Mouse (Mus musculus) C2C12 (cell line): ENCODE data around the gene Rpl10a. TPM values are rescaled to one million over a fixed set of nuclear protein-coding genes. Genes with fewer than 3 reads are reported as not detected.

ENCODE experiments used
- H3K27me3 ChIP-seq: one replicate; pipeline ENCODE4 v1.6.1; 2011; ENCODE audit not compliant: control insufficient read depth, insufficient read depth, insufficient read length
- H3K36me3 ChIP-seq: one replicate; pipeline ENCODE4 v1.6.1; 2011; ENCODE audit not compliant: control insufficient read depth, insufficient read depth
- H3K4me3 ChIP-seq: one replicate; pipeline ENCODE4 v1.5.1; 2011; ENCODE audit warnings: mild to moderate bottlenecking, control low read depth; ENCODE audit not compliant: poor library complexity, insufficient read depth, severe bottlenecking
- H3K79me2 ChIP-seq: one replicate; pipeline ENCODE4 v1.6.1; 2011; ENCODE audit not compliant: control insufficient read depth, insufficient read depth
- H3K79me3 ChIP-seq: one replicate; pipeline ENCODE4 v1.6.1; 2011; ENCODE audit warnings: low read depth, control low read depth
- H3ac ChIP-seq: one replicate; pipeline ENCODE3; 2011; ENCODE audit warnings: low read depth; ENCODE audit not compliant: control insufficient read depth, insufficient read length
- CEBPB ChIP-seq: IDR thresholded peaks from one replicate; pipeline ENCODE4 v1.6.1; 2011; ENCODE audit warnings: low read depth, mild to moderate bottlenecking, control low read depth, moderate library complexity
- CTCF ChIP-seq: IDR thresholded peaks from one replicate; pipeline ENCODE4 v1.5.1; 2011; ENCODE audit not compliant: control insufficient read depth, insufficient read depth, insufficient read length
- FOSL1 ChIP-seq: IDR thresholded peaks from one replicate; pipeline ENCODE4 v1.8.0; 2011; ENCODE audit warnings: mild to moderate bottlenecking, low read length; ENCODE audit not compliant: poor library complexity, insufficient read depth, severe bottlenecking
- MAX ChIP-seq: IDR thresholded peaks from one replicate; pipeline ENCODE4 v1.6.1; 2011; ENCODE audit warnings: mild to moderate bottlenecking, control low read depth
- MYOD1 ChIP-seq: IDR thresholded peaks from one replicate; pipeline ENCODE4 v1.6.1; 2011; ENCODE audit warnings: low read depth; ENCODE audit not compliant: control insufficient read depth, insufficient read length
- MYOG ChIP-seq: IDR thresholded peaks from one replicate; pipeline ENCODE4 v1.6.1; 2011; ENCODE audit not compliant: control insufficient read depth, insufficient read length; ENCODE audit errors: extremely low read depth
- USF1 ChIP-seq: IDR thresholded peaks from one replicate; pipeline ENCODE4 v1.6.1; 2011; ENCODE audit warnings: low read depth, mild to moderate bottlenecking, control low read depth, moderate library complexity
- polyA plus RNA-seq: library from polyadenylated mRNA; unstranded; fragments of >200 nt; fragmentation: generic; extraction: Trizol; gene quantifications from one replicate; pipeline ENCODE4 v1.2.1, GENCODE M21; 2012; ENCODE audit warnings: missing spikeins

Rpl10a gene
- polyA plus RNA-seq, 1 experiment: 3,499 TPM

- no peak overlapping the region for H3K4me3 ChIP-seq
Observed at GRCm38 (mm10) chr17:28361921-28362652, 33.8 kb downstream of the Rpl10a start.

GRCm38 (mm10) chr17:28362653-28363292 lies 34.5 kb downstream of the Rpl10a start:
- H3K4me3 ChIP-seq: no peak overlapping the region
- no peaks in the 10 kb centered on the region for H3K27me3 ChIP-seq
- no peaks in the 10 kb centered on the region for H3K79me2 ChIP-seq
- no peak overlapping the region for H3ac ChIP-seq
- H3K36me3 ChIP-seq: no peaks in the 10 kb centered on the region
- TF ChIP-seq MYOD1 (no peak), MAX (no peak), CEBPB (no peak), FOSL1 (no peak), USF1 (no peak), MYOG (no peak), CTCF (no peak)
- no peaks in the 10 kb centered on the region for H3K79me3 ChIP-seq

More at GRCm38 (mm10) chr17:28361921-28362652, 33.8 kb downstream of the Rpl10a start:
- no peaks in the 10 kb centered on the region for H3K79me2 ChIP-seq
- no peaks in the 10 kb centered on the region for H3K27me3 ChIP-seq
- no peaks in the 10 kb centered on the region for H3K79me3 ChIP-seq
- H3ac ChIP-seq: no peak overlapping the region
- TF ChIP-seq USF1 (no peak), CEBPB (no peak), MAX (no peak), MYOG (no peak), CTCF (no peak), FOSL1 (no peak), MYOD1 (no peak)
- H3K36me3 ChIP-seq: no peaks in the 10 kb centered on the region

GRCm38 (mm10) chr17:28363507-28363906 lies 35.2 kb downstream of the Rpl10a start:
- no peak for TF ChIP-seq MAX
- TF ChIP-seq USF1: no peak
- no peak for TF ChIP-seq CTCF
- no peak for TF ChIP-seq MYOG
- TF ChIP-seq FOSL1: no peak
- TF ChIP-seq MYOD1: no peak
- no peak for TF ChIP-seq CEBPB
- H3ac ChIP-seq: no peak overlapping the region
- no peaks in the 10 kb centered on the region for H3K27me3 ChIP-seq
- H3K36me3 ChIP-seq: no peaks in the 10 kb centered on the region
- H3K79me2 ChIP-seq: no peaks in the 10 kb centered on the region
- H3K79me3 ChIP-seq: no peaks in the 10 kb centered on the region
- H3K4me3 ChIP-seq: no peak overlapping the region

- no peaks in the 10 kb centered on the region for H3K79me3 ChIP-seq
- no peaks in the 10 kb centered on the region for H3K27me3 ChIP-seq
- no peak for TF ChIP-seq FOSL1
- TF ChIP-seq MYOG: no peak
- no peak for TF ChIP-seq USF1
- no peak for TF ChIP-seq CTCF
- TF ChIP-seq CEBPB: no peak
- TF ChIP-seq MYOD1: no peak
- no peak for TF ChIP-seq MAX
- no peaks in the 10 kb centered on the region for H3K36me3 ChIP-seq
- no peak within 1 kb of the TSS for H3ac ChIP-seq
- no peak within 1 kb of the TSS for H3K4me3 ChIP-seq
- no peaks in the 10 kb centered on the region for H3K79me2 ChIP-seq
Observed at GRCm38 (mm10) chr17:28365122-28365521, 36.9 kb downstream of the Rpl10a start, which contains the start of gene Tulp1. Gene Tulp1, minus strand, starts transcription at chr17:28365222.

GRCm38 (mm10) chr17:28368449-28368848 lies 40.2 kb downstream of the Rpl10a start:
- Histone ChIP-seq H3ac (no peak overlapping the region), H3K4me3 (no peak overlapping the region), H3K79me3 (no peaks in the 10 kb centered on the region), H3K27me3 (no peaks in the 10 kb centered on the region), H3K79me2 (no peaks in the 10 kb centered on the region), H3K36me3 (no peaks in the 10 kb centered on the region)
- no peak for TF ChIP-seq MYOD1
- TF ChIP-seq CTCF: peak; percentile 92
